Mouse (Mus musculus) limb, embryonic 12.5 days (tissue): ENCODE results near the gene Cuedc1. TPM values are rescaled to one million over a fixed set of nuclear protein-coding genes. Genes with fewer than 3 reads are reported as not detected.
"Not testable (repeated sequence)": the region's sequence is repeated elsewhere in the genome, so short reads cannot be mapped to it uniquely, and the experiment has no call there.

Experiments
- ATAC-seq: fragments of 200-750 bp; cut with Nextera tagmentation; 2 replicates; pipeline ENCODE4 v1.8.0; 2017; ENCODE audit warnings: low read depth, moderate TSS enrichment; ENCODE audit not compliant: insufficient number of reproducible peaks, insufficient read depth, low FRiP score, low TSS enrichment
- H3K27ac ChIP-seq: fragments of 300-500 bp; sonication (generic); 2 replicates; pipeline ENCODE4 v1.5.1; 2016; ENCODE audit warnings: mild to moderate bottlenecking, moderate library complexity
- H3K27me3 ChIP-seq: fragments of 300-500 bp; sonication (generic); 2 replicates; pipeline ENCODE4 v1.6.1; 2016; ENCODE audit warnings: mild to moderate bottlenecking, moderate library complexity
- H3K36me3 ChIP-seq: fragments of 300-500 bp; sonication (generic); 2 replicates; pipeline ENCODE4 v1.6.1; 2016; ENCODE audit warnings: mild to moderate bottlenecking, moderate library complexity
- H3K4me1 ChIP-seq: fragments of 300-500 bp; sonication (generic); replicated peaks from 2 replicates; pipeline ENCODE4 v1.6.1; 2016
- H3K4me2 ChIP-seq: fragments of 300-500 bp; sonication (generic); 2 replicates; pipeline ENCODE4 v1.6.1; 2016; ENCODE audit warnings: mild to moderate bottlenecking, moderate library complexity
- H3K4me3 ChIP-seq: fragments of 300-500 bp; sonication (generic); replicated peaks from 2 replicates; pipeline ENCODE4 v1.5.1; 2016; ENCODE audit warnings: mild to moderate bottlenecking
- H3K9ac ChIP-seq: fragments of 300-500 bp; sonication (generic); replicated peaks from 2 replicates; pipeline ENCODE4 v1.6.1; 2016; ENCODE audit warnings: mild to moderate bottlenecking, moderate library complexity
- H3K9me3 ChIP-seq: fragments of 300-500 bp; sonication (generic); 2 replicates; pipeline ENCODE4 v1.6.1; 2016; ENCODE audit warnings: mild to moderate bottlenecking, moderate library complexity
- WGBS: fragments of 180-500 bp; shearing (Covaris S2); methylation state at CpG from one replicate; pipeline ENCODE4 v1.1.7; 2016; 5-methylcytosine and 5-hydroxymethylcytosine counted together
- polyA plus RNA-seq: library from polyadenylated mRNA; unstranded; fragments of >200 nt; fragmentation: Nextera tagmentation; extraction: Ambion mirVana; gene quantifications from 2 replicates; pipeline ENCODE4 v1.2.1, GENCODE M21; 2016

Gene Cuedc1
- polyA plus RNA-seq, 1 experiment from 2014 or later, result 32.1 TPM

DNA sequence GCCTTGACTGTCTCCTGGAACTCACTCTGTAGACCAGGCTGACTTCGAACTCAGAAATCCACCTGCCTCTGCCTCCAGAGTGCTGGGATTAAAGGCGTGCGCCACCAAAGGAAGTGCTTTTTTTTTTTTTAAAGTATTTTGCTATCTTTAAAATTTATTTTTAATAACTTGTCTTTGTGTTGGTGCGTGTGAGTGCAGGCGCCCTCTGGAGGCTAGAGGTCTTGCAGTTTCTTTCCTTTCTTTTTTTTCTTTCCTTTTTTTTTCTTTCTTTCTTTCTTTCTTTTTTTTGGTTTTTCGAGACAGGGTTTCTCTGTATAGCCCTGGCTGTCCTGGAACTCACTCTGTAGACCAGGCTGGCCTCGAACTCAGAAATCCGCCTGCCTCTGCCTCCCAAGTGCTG lies 108.7 kb downstream of the Cuedc1 start:
- H3K4me2 ChIP-seq, H3K27me3 ChIP-seq, H3K9me3 ChIP-seq, H3K9ac ChIP-seq, H3K4me3 ChIP-seq, H3K27ac ChIP-seq, ATAC-seq: not testable (repeated sequence)
- peaks cover 22% of the 10 kb centered on the region for H3K4me1 ChIP-seq
- H3K36me3 ChIP-seq, result peaks cover 40% of the 10 kb centered on the region
- 88% methylated on average over 8 of the region's 8 CpGs for WGBS

DNA sequence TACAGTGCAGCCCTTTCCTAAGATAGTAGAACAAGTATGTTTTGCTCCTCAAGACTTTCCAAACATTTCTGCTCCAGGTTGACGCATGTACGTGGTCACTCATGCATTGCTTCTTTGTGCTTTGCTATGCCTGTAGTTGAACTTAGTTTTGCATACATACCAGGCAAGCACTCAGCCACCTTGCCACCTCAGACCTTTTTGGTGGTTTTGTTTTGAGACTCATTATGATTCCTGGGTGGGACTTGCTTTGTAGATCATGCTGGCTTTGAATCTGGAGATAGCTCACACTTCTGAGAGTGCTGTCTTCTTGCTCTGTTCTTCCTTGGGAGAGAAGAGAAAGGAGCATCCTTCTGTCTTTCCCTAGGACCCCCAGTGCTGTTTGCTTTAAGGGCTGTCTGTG lies 109.8 kb downstream of the Cuedc1 start:
- Histone ChIP-seq H3K4me3 (no peak overlapping the region), H3K27me3 (no peaks in the 10 kb centered on the region), H3K27ac (no peak overlapping the region), H3K9ac (no peak overlapping the region), H3K4me2 (no peak overlapping the region), H3K9me3 (no peaks in the 10 kb centered on the region), H3K36me3 (peaks cover 46% of the 10 kb centered on the region), H3K4me1 (peaks cover 22% of the 10 kb centered on the region)
- ATAC-seq, result no peak
- WGBS, result 97% methylated on average over 2 of the region's 2 CpGs

DNA sequence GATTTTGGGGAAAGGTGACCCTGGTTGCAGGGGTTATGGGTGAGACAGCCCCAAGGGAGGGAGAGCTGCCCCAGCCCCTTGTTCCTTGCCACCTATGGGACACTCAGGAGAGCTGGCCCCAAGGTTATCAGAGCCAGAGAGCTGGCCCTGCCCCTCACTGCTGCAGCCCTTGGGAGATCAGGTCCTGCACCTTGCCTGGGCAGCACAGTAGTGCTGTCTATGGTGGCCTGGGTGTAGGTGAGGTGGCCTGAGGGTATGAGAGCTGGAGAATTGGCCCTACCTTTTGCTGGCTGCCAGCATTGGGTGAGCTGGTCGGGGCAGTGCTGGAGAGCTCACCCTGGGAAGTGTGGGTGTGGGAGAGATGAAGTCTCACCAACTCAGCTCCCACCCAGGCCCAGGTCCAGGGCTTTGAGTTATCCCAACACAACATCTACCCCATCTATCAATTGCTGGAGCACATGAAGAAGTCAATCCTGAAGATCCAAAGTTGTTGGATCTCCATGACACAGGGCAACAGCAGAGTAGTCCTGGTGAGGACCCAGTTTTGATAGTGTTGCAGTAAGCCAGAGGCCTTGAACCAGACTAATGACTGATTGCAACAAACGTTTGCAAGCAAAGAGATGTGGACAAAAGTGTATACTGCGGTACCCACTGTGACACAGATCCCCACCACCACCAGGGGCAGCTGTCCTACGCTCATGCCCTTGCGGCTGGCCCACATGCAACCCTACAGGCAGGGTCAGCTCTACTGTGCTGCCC lies 114.1 kb downstream of the Cuedc1 start:
- Histone ChIP-seq H3K27me3 (no peaks in the 10 kb centered on the region), H3K4me3 (no peak overlapping the region), H3K9ac (no peak overlapping the region), H3K36me3 (peaks cover 44% of the 10 kb centered on the region), H3K4me1 (no peaks in the 10 kb centered on the region; the same call in 1 of the 2 replicates), H3K4me2 (no peak overlapping the region), H3K9me3 (no peaks in the 10 kb centered on the region), H3K27ac (no peak overlapping the region)
- ATAC-seq, result no peak
- WGBS, result 82% methylated on average over 5 of the region's 5 CpGs

GRCm38 (mm10) chr11:88213757-88214156 lies 115.9 kb downstream of the Cuedc1 start:
- H3K4me3 ChIP-seq, result no peak overlapping the region
- peaks cover 34% of the 10 kb centered on the region for H3K36me3 ChIP-seq
- H3K4me2 ChIP-seq, result no peak overlapping the region
- H3K27me3 ChIP-seq, result no peaks in the 10 kb centered on the region
- ATAC-seq, result no peak
- no peak overlapping the region for H3K9ac ChIP-seq
- H3K9me3 ChIP-seq, result no peaks in the 10 kb centered on the region
- no peak overlapping the region for H3K27ac ChIP-seq
- 66% methylated on average over 6 of the region's 6 CpGs for WGBS
- no peaks in the 10 kb centered on the region; the same call in 1 of the 2 replicates for H3K4me1 ChIP-seq

- H3K9ac ChIP-seq, result no peak overlapping the region
- no peak overlapping the region for H3K27ac ChIP-seq
- H3K36me3 ChIP-seq, result peaks cover 20% of the 10 kb centered on the region
- no peaks in the 10 kb centered on the region for H3K27me3 ChIP-seq
- no peak overlapping the region for H3K4me3 ChIP-seq
- WGBS, result 64% methylated on average over 21 of the region's 21 CpGs
- ATAC-seq, result no peak
- H3K9me3 ChIP-seq, result no peaks in the 10 kb centered on the region
- no peaks in the 10 kb centered on the region; the same call in 1 of the 2 replicates for H3K4me1 ChIP-seq
- H3K4me2 ChIP-seq, result no peak overlapping the region
These were observed 117.3 kb downstream of the Cuedc1 start for GRCm38 (mm10) chr11:88214881-88215831.

DNA sequence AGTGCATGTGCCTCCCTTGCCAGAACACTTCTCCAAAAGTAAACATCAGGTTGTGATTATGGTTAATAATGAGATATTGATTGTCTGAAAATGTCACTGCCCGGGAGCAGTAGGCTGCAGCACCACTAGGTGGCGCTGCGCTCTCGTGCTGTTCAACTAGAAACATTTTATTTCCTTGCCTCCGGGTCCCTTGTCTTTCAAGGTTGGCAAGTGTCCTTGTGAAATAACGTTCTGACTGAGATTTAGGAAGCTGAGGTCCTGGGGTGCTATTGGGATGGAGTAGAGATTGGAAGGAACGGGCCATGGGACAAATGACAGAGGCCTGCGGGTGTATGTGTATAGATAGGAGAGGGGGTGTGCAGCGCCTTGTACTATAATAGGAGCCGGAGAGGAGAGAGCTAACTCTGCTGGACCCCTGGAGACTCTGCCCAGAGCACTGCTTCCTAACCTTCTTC lies 118.4 kb downstream of the Cuedc1 start:
- Histone ChIP-seq H3K9me3 (no peaks in the 10 kb centered on the region), H3K4me3 (no peak overlapping the region), H3K9ac (no peak overlapping the region), H3K27me3 (no peaks in the 10 kb centered on the region), H3K36me3 (peaks cover 9% of the 10 kb centered on the region), H3K27ac (no peak overlapping the region), H3K4me2 (no peak overlapping the region), H3K4me1 (no peaks in the 10 kb centered on the region; the same call in 1 of the 2 replicates)
- WGBS, result 25% methylated on average over 10 of the region's 10 CpGs
- no peak for ATAC-seq

GRCm38 (mm10) chr11:88218155-88218554 lies 120.3 kb downstream of the Cuedc1 start:
- no peak overlapping the region for H3K4me3 ChIP-seq
- no peak for ATAC-seq
- H3K4me2 ChIP-seq, result no peak overlapping the region
- H3K9me3 ChIP-seq, result no peaks in the 10 kb centered on the region
- no peaks in the 10 kb centered on the region for H3K36me3 ChIP-seq
- no peak overlapping the region for H3K9ac ChIP-seq
- whole genome bisulfite sequencing, result 81% methylated on average over 6 of the region's 6 CpGs
- H3K27ac ChIP-seq, result no peak overlapping the region
- no peaks in the 10 kb centered on the region for H3K27me3 ChIP-seq
- no peaks in the 10 kb centered on the region; the same call in 1 of the 2 replicates for H3K4me1 ChIP-seq

DNA sequence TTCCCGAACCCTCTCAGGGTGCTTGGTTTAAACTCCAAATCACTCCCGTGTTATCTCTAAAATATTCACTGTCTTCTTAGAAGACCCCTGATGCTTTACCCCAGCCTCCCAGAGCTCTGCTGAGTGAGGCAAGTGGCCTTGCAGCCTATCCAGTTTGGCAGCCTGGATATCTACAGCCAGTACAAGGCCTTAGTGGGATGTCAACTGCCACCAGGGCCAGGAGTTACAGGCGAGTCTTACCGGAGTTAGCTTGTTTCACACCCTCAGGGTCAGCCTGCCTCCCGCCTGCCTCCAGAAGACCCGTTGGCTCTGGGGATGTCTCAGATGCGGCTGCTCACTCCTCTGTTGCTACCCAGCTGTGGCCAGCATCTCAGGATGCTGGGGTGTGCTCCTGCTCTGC lies 120.7 kb downstream of the Cuedc1 start:
- Histone ChIP-seq H3K4me2 (no peak overlapping the region), H3K4me3 (no peak overlapping the region), H3K27me3 (no peaks in the 10 kb centered on the region), H3K9ac (no peak overlapping the region), H3K27ac (no peak overlapping the region), H3K9me3 (no peaks in the 10 kb centered on the region), H3K4me1 (no peaks in the 10 kb centered on the region; the same call in 1 of the 2 replicates), H3K36me3 (no peaks in the 10 kb centered on the region)
- 44% methylated on average over 7 of the region's 7 CpGs for WGBS
- no peak for ATAC-seq

- ATAC-seq, result no peak
These were observed 124.1 kb downstream of the Cuedc1 start for GRCm38 (mm10) chr11:88221929-88222475.

DNA sequence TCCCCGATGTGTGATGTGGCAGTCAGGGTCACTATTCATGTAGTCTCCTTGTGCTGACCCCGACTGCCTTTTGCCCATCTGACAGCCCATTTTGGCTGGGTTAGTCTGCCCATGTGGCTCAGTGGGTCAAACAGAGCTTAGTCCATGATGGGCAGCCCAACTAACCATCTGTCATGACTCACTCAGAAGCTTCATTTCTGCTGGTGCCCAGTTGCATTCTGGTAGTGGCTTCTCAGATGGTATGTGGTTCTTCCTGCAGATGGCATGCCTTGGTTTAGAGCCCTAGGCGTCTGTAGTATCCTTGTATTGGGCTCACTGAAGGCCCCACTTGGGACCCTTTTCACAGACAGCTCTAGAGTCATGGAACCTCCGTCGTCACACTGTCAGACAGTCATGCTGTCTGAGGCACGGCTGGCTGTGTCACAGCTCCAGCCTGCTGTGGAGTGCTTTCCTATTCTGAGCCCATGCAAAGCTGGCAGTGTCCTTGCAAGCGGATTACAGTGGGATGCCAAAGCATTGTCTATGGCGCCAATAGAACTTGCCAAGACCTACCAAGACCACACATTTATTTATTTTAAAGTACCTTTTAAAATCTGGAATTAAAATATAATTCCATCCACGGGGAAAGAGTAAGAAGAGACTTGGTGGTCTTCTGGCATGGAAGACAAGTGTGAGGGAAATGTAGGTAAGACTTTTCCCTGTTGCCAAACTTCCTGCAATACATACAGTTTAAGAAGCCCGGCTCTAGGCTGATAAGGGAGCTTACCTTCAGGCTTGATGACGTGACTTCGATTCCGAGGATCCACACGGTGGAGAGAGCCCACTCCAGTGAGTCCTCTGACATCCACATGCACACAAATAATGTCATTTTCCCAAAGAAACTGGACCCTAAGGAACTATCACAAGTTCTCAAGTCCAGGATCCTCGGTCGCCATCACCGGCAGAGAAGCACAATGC lies 129.4 kb downstream of the Cuedc1 start:
- H3K36me3 ChIP-seq, result no peaks in the 10 kb centered on the region
- H3K27ac ChIP-seq, result no peak overlapping the region
- WGBS, result 87% methylated on average over 17 of the region's 17 CpGs

More at GRCm38 (mm10) chr11:88221929-88222475, 124.1 kb downstream of the Cuedc1 start:
- Histone ChIP-seq H3K4me1 (no peaks in the 10 kb centered on the region), H3K9me3 (no peaks in the 10 kb centered on the region), H3K9ac (no peak overlapping the region), H3K27me3 (no peaks in the 10 kb centered on the region), H3K36me3 (no peaks in the 10 kb centered on the region), H3K4me3 (no peak overlapping the region), H3K27ac (no peak overlapping the region), H3K4me2 (no peak overlapping the region)
- WGBS, result 90% methylated on average over 15 of the region's 15 CpGs

More for the DNA sequence above, 129.4 kb downstream of the Cuedc1 start:
- no peak overlapping the region for H3K4me3 ChIP-seq
- no peak overlapping the region for H3K9ac ChIP-seq
- no peaks in the 10 kb centered on the region; the same call in 1 of the 2 replicates for H3K4me1 ChIP-seq
- no peaks in the 10 kb centered on the region for H3K9me3 ChIP-seq
- no peaks in the 10 kb centered on the region for H3K27me3 ChIP-seq
- H3K4me2 ChIP-seq, result no peak overlapping the region
- no peak for ATAC-seq
